Mouse (Mus musculus): ENCODE measurements around the gene Cd244a.

DNA sequence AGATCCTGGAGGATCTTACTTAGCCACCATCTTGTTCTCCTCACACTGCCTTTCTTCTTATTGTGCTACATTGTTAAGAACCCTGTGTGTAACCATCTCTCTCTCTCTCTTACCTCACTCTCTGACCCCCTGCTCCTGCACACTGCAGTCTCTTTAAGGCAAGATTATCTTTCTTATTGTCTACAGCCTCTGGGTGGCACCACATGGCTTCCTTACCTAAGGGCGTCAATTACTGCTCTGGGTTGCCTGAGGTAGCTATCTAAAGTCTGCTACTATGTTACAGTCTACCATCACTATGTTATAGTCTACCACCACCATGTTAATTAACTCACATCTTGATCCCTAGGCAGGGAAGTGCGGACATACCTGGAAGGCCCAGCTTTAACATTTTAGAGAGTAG, 9.4 kb downstream of the Cd244a start:
- TF ChIP-seq GATA1 (IDR thresholded peaks at IDR 0.05; ENCODE audit: low read length) (no peak), TAL1 (IDR thresholded peaks at IDR 0.05; ENCODE audit: low read length) (no peak)

Measured in erythroblast, embryonic 14.5 days (primary cell).